Mouse (Mus musculus): ENCODE measurements at regions not wholly inside any gene's neighbourhood (a gene's known extent, or its start where the extent isn't known, plus 50 kb on each side); places are given as distances from the start of the nearest gene placed in this dataset.

- in situ Hi-C loops (cut with MboI; ENCODE audit: low sequenced_read_pairs in 2 of 2, unreplicated experiment in 2 of 2): no loop called here
- no peaks in the 10 kb centered on the region for H3K9me3 ChIP-seq (ENCODE audit: control insufficient read depth, insufficient read depth, low read depth, low read length)
- TF ChIP-seq ZNF384 (IDR thresholded peaks at IDR 0.05; ENCODE audit: low read depth, low read length) (no peak), HCFC1 (IDR thresholded peaks at IDR 0.05; ENCODE audit: borderline replicate concordance, insufficient read depth, low read length) (no peak), ZC3H11A (IDR thresholded peaks at IDR 0.05; ENCODE audit: borderline replicate concordance, low read depth, low read length) (no peak), MAFK (IDR thresholded peaks at IDR 0.05; ENCODE audit: insufficient read depth, low read depth, low read length) (no peak), CHD2 (IDR thresholded peaks at IDR 0.05; ENCODE audit: low read depth, low read length) (no peak)
- DNase-seq (ENCODE audit: low read depth, low spot score): no peak
- no peak overlapping the region for H3K9ac ChIP-seq (ENCODE audit: insufficient read depth, low read depth, low read length, poor library complexity, severe bottlenecking)
- no peaks in the 10 kb centered on the region for H3K4me1 ChIP-seq (ENCODE audit: control insufficient read depth in 2 of 2, insufficient read depth in 2 of 2, low read length in 2 of 2, poor library complexity in 1 of 2)
- no peaks in the 10 kb centered on the region for H3K36me3 ChIP-seq (ENCODE audit: control insufficient read depth, insufficient read depth, low read length, poor library complexity, severe bottlenecking)
- no peak overlapping the region for H3K4me3 ChIP-seq (ENCODE audit: insufficient read depth in 1 of 2, low read depth in 1 of 2, low read length in 2 of 2, poor library complexity in 1 of 2, severe bottlenecking in 1 of 2)
- H3K27ac ChIP-seq (ENCODE audit: insufficient read depth, low read depth, low read length, poor library complexity, severe bottlenecking): no peak overlapping the region
Measured at GRCm38 (mm10) chr4:12620756-12621270, 449.0 kb upstream of the Fam92a start.

- TF ChIP-seq ZC3H11A (IDR thresholded peaks at IDR 0.05; ENCODE audit: borderline replicate concordance, low read depth, low read length): no peak
- TF ChIP-seq HCFC1 (IDR thresholded peaks at IDR 0.05; ENCODE audit: borderline replicate concordance, insufficient read depth, low read length): no peak
- TF ChIP-seq ZNF384 (IDR thresholded peaks at IDR 0.05; ENCODE audit: low read depth, low read length): no peak
- no peak for TF ChIP-seq MAFK (IDR thresholded peaks at IDR 0.05; ENCODE audit: insufficient read depth, low read depth, low read length)
- no peak for TF ChIP-seq CHD2 (IDR thresholded peaks at IDR 0.05; ENCODE audit: low read depth, low read length)
- Histone ChIP-seq H3K27ac (ENCODE audit: insufficient read depth, low read depth, low read length, poor library complexity, severe bottlenecking) (no peak overlapping the region), H3K9ac (ENCODE audit: insufficient read depth, low read depth, low read length, poor library complexity, severe bottlenecking) (no peak overlapping the region), H3K4me3 (ENCODE audit: insufficient read depth in 1 of 2, low read depth in 1 of 2, low read length in 2 of 2, poor library complexity in 1 of 2, severe bottlenecking in 1 of 2) (no peak overlapping the region), H3K4me1 (ENCODE audit: control insufficient read depth in 2 of 2, insufficient read depth in 2 of 2, low read length in 2 of 2, poor library complexity in 1 of 2) (no peaks in the 10 kb centered on the region), H3K36me3 (ENCODE audit: control insufficient read depth, insufficient read depth, low read length, poor library complexity, severe bottlenecking) (no peaks in the 10 kb centered on the region), H3K9me3 (ENCODE audit: control insufficient read depth, insufficient read depth, low read depth, low read length) (no peaks in the 10 kb centered on the region)
- no peak for DNase-seq (ENCODE audit: low read depth, low spot score)
- in situ Hi-C loops (cut with MboI; ENCODE audit: low sequenced_read_pairs in 2 of 2, unreplicated experiment in 2 of 2): no loop called here
Measured at GRCm38 (mm10) chr4:12620059-12620755, 448.4 kb upstream of the Fam92a start.

- no peaks in the 10 kb centered on the region for H3K9me3 ChIP-seq (ENCODE audit: control insufficient read depth, insufficient read depth, low read depth, low read length)
- no peaks in the 10 kb centered on the region for H3K36me3 ChIP-seq (ENCODE audit: control insufficient read depth, insufficient read depth, low read length, poor library complexity, severe bottlenecking)
- H3K4me1 ChIP-seq (ENCODE audit: control insufficient read depth in 2 of 2, insufficient read depth in 2 of 2, low read length in 2 of 2, poor library complexity in 1 of 2): no peaks in the 10 kb centered on the region
- in situ Hi-C loops (cut with MboI; ENCODE audit: low sequenced_read_pairs in 2 of 2, unreplicated experiment in 2 of 2): no loop called here
- no peak for DNase-seq (ENCODE audit: low read depth, low spot score)
- TF ChIP-seq HCFC1 (IDR thresholded peaks at IDR 0.05; ENCODE audit: borderline replicate concordance, insufficient read depth, low read length) (no peak), CHD2 (IDR thresholded peaks at IDR 0.05; ENCODE audit: low read depth, low read length) (no peak)
- no peak overlapping the region for H3K9ac ChIP-seq (ENCODE audit: insufficient read depth, low read depth, low read length, poor library complexity, severe bottlenecking)
- no peak overlapping the region for H3K4me3 ChIP-seq (ENCODE audit: insufficient read depth in 1 of 2, low read depth in 1 of 2, low read length in 2 of 2, poor library complexity in 1 of 2, severe bottlenecking in 1 of 2)
- no peak overlapping the region for H3K27ac ChIP-seq (ENCODE audit: insufficient read depth, low read depth, low read length, poor library complexity, severe bottlenecking)
Measured at GRCm38 (mm10) chr4:12616665-12617064, 444.9 kb upstream of the Fam92a start.

GRCm38 (mm10) chr4:12611511-12611910 lies 439.7 kb upstream of the Fam92a start:
- TF ChIP-seq CHD2 (IDR thresholded peaks at IDR 0.05; ENCODE audit: low read depth, low read length) (no peak), HCFC1 (IDR thresholded peaks at IDR 0.05; ENCODE audit: borderline replicate concordance, insufficient read depth, low read length) (no peak), ZC3H11A (IDR thresholded peaks at IDR 0.05; ENCODE audit: borderline replicate concordance, low read depth, low read length) (no peak), ZNF384 (IDR thresholded peaks at IDR 0.05; ENCODE audit: low read depth, low read length) (no peak), MAFK (IDR thresholded peaks at IDR 0.05; ENCODE audit: insufficient read depth, low read depth, low read length) (no peak)
- Histone ChIP-seq H3K36me3 (ENCODE audit: control insufficient read depth, insufficient read depth, low read length, poor library complexity, severe bottlenecking) (no peaks in the 10 kb centered on the region), H3K9ac (ENCODE audit: insufficient read depth, low read depth, low read length, poor library complexity, severe bottlenecking) (no peak overlapping the region), H3K4me1 (ENCODE audit: control insufficient read depth in 2 of 2, insufficient read depth in 2 of 2, low read length in 2 of 2, poor library complexity in 1 of 2) (no peaks in the 10 kb centered on the region), H3K9me3 (ENCODE audit: control insufficient read depth, insufficient read depth, low read depth, low read length) (no peaks in the 10 kb centered on the region), H3K4me3 (ENCODE audit: insufficient read depth in 1 of 2, low read depth in 1 of 2, low read length in 2 of 2, poor library complexity in 1 of 2, severe bottlenecking in 1 of 2) (no peak overlapping the region), H3K27ac (ENCODE audit: insufficient read depth, low read depth, low read length, poor library complexity, severe bottlenecking) (no peak overlapping the region)
- DNase-seq (ENCODE audit: low read depth, low spot score): no peak
- in situ Hi-C loops (cut with MboI; ENCODE audit: low sequenced_read_pairs in 2 of 2, unreplicated experiment in 2 of 2): no loop called here

Data from ES-E14 (cell line).